Mouse (Mus musculus): ENCODE measurements around the gene Kdelr2. TPM values are rescaled to one million over a fixed set of nuclear protein-coding genes. Genes with fewer than 3 reads are reported as not detected.
A peak's percentile ranks its signal among the peaks of the same experiment; 100 is the strongest.

Kdelr2 gene
- total RNA-seq, 2 experiments from 2014 or later = 48.8 to 53.8 TPM

GRCm38 (mm10) chr5:143469628-143470027 is 66.0 kb downstream of the Kdelr2 start:
- DNase-seq (ENCODE audit: low spot score in 2 of 2) = no peak

- peak; percentile 25 to 38 for DNase-seq (ENCODE audit: low spot score in 2 of 2)
These were observed 67.0 kb downstream of the Kdelr2 start for GRCm38 (mm10) chr5:143470421-143471164.

GRCm38 (mm10) chr5:143471165-143471546 is 67.5 kb downstream of the Kdelr2 start:
- DNase-seq (ENCODE audit: low spot score in 2 of 2) = no peak

Other genes starting within 250 kb of the Kdelr2 start
- 10 to 100 TPM; 16.8 to 17.5 TPM for gene Rbak, start 223.1 kb upstream of the Kdelr2 start, total RNA-seq (2021)
- gene Spdye4b, start 222.8 kb upstream of the Kdelr2 start, total RNA-seq (2021) = not detected
- gene Spdye4a, start 176.9 kb upstream of the Kdelr2 start, total RNA-seq (2021) = not detected
- gene Zfp12, start 168.7 kb upstream of the Kdelr2 start, total RNA-seq (2021) = 10 to 100 TPM; 22.8 to 25.1 TPM
- 10 to 100 TPM; 21.8 to 24.4 TPM for gene Zfp316, start 133.8 kb upstream of the Kdelr2 start, total RNA-seq (2021)
- gene Zfp853, start 110.2 kb upstream of the Kdelr2 start, total RNA-seq (2021) = 1 to 10 TPM; 9.4 to 9.9 TPM
- 10 to 100 TPM; 22.5 to 22.8 TPM for gene E130309D02Rik, start 88.5 kb upstream of the Kdelr2 start, total RNA-seq (2021)
- 10 to 100 TPM; 48.0 to 51.5 TPM for gene Zdhhc4, start 74.6 kb upstream of the Kdelr2 start, total RNA-seq (2021)
- gene Grid2ip, start 46.5 kb upstream of the Kdelr2 start, total RNA-seq (2021) = 1 to 10 TPM; 3.4 to 4.9 TPM
- gene Daglb, start 60.7 kb downstream of the Kdelr2 start, total RNA-seq (2021) = 10 to 100 TPM; 20.5 to 21.5 TPM
- gene Rac1, start 124.2 kb downstream of the Kdelr2 start, total RNA-seq (2021) = 100 to 1,000 TPM; 444 to 449 TPM
- gene Cyth3, start 218.6 kb downstream of the Kdelr2 start, total RNA-seq (2021) = 10 to 100 TPM; 52.0 to 65.7 TPM